Mouse (Mus musculus): ENCODE measurements around the gene Pacsin2. TPM values are rescaled to one million over a fixed set of nuclear protein-coding genes. Genes with fewer than 3 reads are reported as not detected.

Gene Pacsin2
- polyA plus RNA-seq, 1 experiment from 2014 or later = 24.8 TPM

DNA sequence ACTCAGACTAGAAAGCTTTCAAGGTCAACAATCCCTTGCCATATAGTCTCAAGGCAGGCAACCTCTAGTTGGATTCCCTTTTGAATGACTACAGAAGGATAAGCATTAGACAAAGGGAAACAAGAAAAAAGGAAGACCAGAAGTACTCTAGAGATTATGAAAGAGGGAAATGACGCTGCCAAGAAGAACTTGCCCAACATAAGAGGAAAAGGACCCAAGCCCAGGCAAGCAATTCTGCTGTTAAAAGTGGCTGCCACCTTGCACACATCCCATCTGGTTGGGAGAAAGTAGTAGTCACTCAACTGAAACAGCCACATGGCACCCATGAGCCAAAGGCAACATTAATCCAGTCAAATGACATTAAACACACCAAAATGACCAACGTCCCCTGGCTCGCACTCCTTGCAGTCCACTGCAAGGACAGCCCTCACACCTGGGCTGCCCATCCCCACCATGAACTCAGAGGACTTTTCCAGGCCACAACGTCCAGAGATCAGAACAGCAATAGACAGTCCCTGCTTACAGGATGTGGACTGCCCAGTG, 21.8 kb downstream of the Pacsin2 start:
- no peak overlapping the region for H3K27ac ChIP-seq
- no peaks in the 10 kb centered on the region for H3K27me3 ChIP-seq (replicated peaks)
- H3K4me2 ChIP-seq = no peak overlapping the region
- 0 out of 2 replicates have a peak, but pooled peaks cover 6% of the 10 kb centered on the region for H3K4me1 ChIP-seq
- no peaks in the 10 kb centered on the region for H3K9me3 ChIP-seq
- H3K36me3 ChIP-seq (replicated peaks) = no peaks in the 10 kb centered on the region
- ATAC-seq (replicated peaks) = no peak
- 95% methylated on average over 4 of the region's 4 CpGs for WGBS
- H3K9ac ChIP-seq = no peak overlapping the region
- H3K4me3 ChIP-seq = no peak overlapping the region

- Histone ChIP-seq H3K27me3 (replicated peaks) (no peaks in the 10 kb centered on the region), H3K4me1 (0 out of 2 replicates have a peak, but pooled peaks cover 5% of the 10 kb centered on the region), H3K4me2 (no peak overlapping the region), H3K9ac (no peak overlapping the region), H3K9me3 (no peaks in the 10 kb centered on the region), H3K4me3 (no peak overlapping the region), H3K36me3 (replicated peaks) (no peaks in the 10 kb centered on the region), H3K27ac (no peak overlapping the region)
- no peak for ATAC-seq (replicated peaks)
- WGBS = 81% methylated on average over 5 of the region's 5 CpGs
Observed at GRCm38 (mm10) chr15:83440726-83441125, 23.7 kb downstream of the Pacsin2 start.

- WGBS = 79% methylated on average over 9 of the region's 9 CpGs
- ATAC-seq (replicated peaks) = no peak
- Histone ChIP-seq H3K9me3 (no peaks in the 10 kb centered on the region), H3K4me1 (no peaks in the 10 kb centered on the region), H3K27me3 (replicated peaks) (no peaks in the 10 kb centered on the region), H3K36me3 (replicated peaks) (no peaks in the 10 kb centered on the region), H3K9ac (no peak overlapping the region), H3K4me3 (no peak overlapping the region), H3K27ac (no peak overlapping the region), H3K4me2 (no peak overlapping the region)
Observed at GRCm38 (mm10) chr15:83436541-83436940, 27.9 kb downstream of the Pacsin2 start.

DNA sequence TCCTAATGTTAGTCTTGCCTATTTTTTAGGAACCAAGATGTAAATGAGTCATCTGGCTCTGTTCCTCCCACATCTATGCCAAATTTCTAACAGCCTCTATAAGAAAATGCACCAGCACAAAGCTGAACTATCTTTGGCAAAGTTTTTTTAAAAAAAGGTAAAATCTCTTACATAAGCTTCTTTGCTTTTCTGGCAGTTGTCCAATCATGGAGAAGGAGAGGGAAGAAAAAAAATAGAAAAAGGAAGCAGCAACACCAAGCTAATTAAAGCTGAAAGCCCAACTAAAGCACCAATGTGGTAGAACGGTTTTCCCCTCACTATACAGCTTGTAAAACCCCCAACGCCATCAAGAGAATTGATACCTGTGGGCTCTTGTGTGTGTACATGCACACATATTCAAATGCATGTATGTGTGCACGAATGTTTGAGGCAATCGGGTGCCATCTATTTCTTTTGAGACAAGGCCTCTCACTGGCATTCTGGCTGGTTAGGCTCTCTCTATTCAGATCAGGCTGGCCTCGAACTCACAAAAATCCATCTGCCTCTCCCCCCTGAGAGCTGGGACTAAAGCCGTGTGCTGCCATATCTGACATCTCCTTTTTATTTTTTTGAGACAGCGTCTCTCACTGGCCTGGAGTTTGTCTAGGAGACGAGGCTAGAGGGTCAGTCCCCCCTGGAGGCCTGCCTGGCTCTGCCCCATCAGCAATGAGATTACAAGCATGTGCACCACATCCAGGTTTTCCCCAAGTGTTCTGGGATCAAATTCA, 28.9 kb downstream of the Pacsin2 start:
- Histone ChIP-seq H3K27ac (no peak overlapping the region), H3K27me3 (replicated peaks) (no peaks in the 10 kb centered on the region), H3K4me3 (no peak overlapping the region), H3K9ac (no peak overlapping the region), H3K4me2 (no peak overlapping the region), H3K9me3 (no peaks in the 10 kb centered on the region), H3K4me1 (no peaks in the 10 kb centered on the region), H3K36me3 (replicated peaks) (no peaks in the 10 kb centered on the region)
- WGBS = 78% methylated on average over 8 of the region's 8 CpGs
- no peak for ATAC-seq (replicated peaks)

DNA sequence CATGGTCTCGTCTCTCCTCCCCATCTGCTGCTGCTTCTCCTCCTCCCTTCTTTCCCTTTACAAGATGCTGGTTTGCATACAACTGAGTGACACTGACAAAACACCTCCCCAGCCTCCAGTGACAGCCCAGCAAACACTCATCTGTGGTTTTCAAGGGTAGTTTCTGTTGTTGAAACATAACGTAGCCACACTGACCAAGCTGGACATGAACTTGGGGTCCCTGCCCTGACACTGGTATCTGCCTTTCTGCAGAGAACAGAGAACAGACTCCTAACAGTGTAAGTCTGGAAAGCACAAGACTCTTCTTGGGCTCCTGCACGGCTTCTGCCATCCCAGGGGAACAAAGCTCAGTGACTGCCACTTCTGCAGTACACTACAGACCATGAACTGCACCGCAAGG, 29.7 kb downstream of the Pacsin2 start:
- 91% methylated on average over 4 of the region's 4 CpGs for WGBS
- ATAC-seq (replicated peaks) = no peak
- Histone ChIP-seq H3K36me3 (replicated peaks) (no peaks in the 10 kb centered on the region), H3K27me3 (replicated peaks) (no peaks in the 10 kb centered on the region), H3K4me2 (no peak overlapping the region), H3K4me1 (no peaks in the 10 kb centered on the region), H3K9me3 (no peaks in the 10 kb centered on the region), H3K27ac (no peak overlapping the region), H3K9ac (no peak overlapping the region), H3K4me3 (no peak overlapping the region)

DNA sequence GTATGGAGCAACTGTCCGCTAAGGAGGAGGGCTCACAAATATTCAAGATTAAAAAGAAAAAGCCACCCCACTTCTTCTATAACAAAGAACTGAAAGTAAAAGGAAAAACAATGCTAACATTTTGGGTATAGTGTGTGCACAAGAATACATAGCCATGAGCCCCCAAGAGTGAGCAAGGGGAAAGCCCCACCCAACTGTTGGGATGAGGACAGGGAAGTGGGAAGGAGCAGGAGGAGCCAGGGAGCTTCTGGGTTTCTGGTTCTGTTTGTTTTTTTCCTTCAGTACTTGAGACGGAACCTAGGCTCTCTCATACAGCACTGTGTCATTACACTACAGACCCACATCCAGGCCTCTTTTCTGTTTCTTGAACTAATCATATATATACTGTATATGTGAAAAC, 31.1 kb downstream of the Pacsin2 start:
- Histone ChIP-seq H3K4me3 (no peak overlapping the region), H3K27ac (no peak overlapping the region), H3K27me3 (replicated peaks) (no peaks in the 10 kb centered on the region), H3K4me1 (no peaks in the 10 kb centered on the region), H3K9me3 (no peaks in the 10 kb centered on the region), H3K4me2 (no peak overlapping the region), H3K36me3 (replicated peaks) (no peaks in the 10 kb centered on the region), H3K9ac (no peak overlapping the region)
- WGBS = 90% methylated on average over 2 of the region's 2 CpGs
- no peak for ATAC-seq (replicated peaks)

GRCm38 (mm10) chr15:83432231-83433031, 32.0 kb downstream of the Pacsin2 start:
- ATAC-seq (replicated peaks) = no peak
- Histone ChIP-seq H3K36me3 (replicated peaks) (no peaks in the 10 kb centered on the region), H3K4me2 (no peak overlapping the region), H3K27me3 (replicated peaks) (no peaks in the 10 kb centered on the region), H3K4me3 (no peak overlapping the region), H3K27ac (no peak overlapping the region), H3K4me1 (no peaks in the 10 kb centered on the region), H3K9me3 (no peaks in the 10 kb centered on the region), H3K9ac (no peak overlapping the region)
- 73% methylated on average over 15 of the region's 15 CpGs for WGBS

GRCm38 (mm10) chr15:83430986-83431763, 33.2 kb downstream of the Pacsin2 start:
- WGBS = 91% methylated on average over 14 of the region's 14 CpGs
- no peaks in the 10 kb centered on the region for H3K27me3 ChIP-seq (replicated peaks)
- H3K4me1 ChIP-seq = no peaks in the 10 kb centered on the region
- no peaks in the 10 kb centered on the region for H3K36me3 ChIP-seq (replicated peaks)
- H3K9ac ChIP-seq = no peak overlapping the region
- no peak for ATAC-seq (replicated peaks)
- H3K4me2 ChIP-seq = no peak overlapping the region
- H3K4me3 ChIP-seq = no peak overlapping the region
- H3K27ac ChIP-seq = no peak overlapping the region
- H3K9me3 ChIP-seq = no peaks in the 10 kb centered on the region

DNA sequence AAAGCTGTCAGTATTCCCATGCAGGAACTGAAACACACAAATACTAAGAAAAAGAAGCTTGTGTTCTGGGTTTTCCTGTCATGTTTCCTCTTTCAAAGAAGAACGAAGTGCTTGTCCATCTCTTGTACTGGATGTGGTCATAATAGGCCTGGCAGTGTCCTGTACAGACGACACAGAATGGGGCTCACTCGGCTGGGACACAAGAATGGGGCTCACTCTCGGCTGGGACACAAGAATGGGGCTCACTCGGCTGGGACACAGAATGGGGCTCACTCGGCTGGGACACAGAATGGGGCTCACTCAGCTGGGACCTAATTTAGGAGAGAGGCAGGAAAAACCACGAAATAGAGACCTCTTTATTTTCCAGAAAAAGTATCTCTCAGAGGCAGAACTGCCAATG, 34.0 kb downstream of the Pacsin2 start:
- 74% methylated on average over 7 of the region's 7 CpGs for WGBS
- Histone ChIP-seq H3K4me2 (no peak overlapping the region), H3K9ac (no peak overlapping the region), H3K9me3 (no peaks in the 10 kb centered on the region), H3K27me3 (replicated peaks) (no peaks in the 10 kb centered on the region), H3K27ac (no peak overlapping the region), H3K4me3 (no peak overlapping the region), H3K4me1 (no peaks in the 10 kb centered on the region), H3K36me3 (replicated peaks) (no peaks in the 10 kb centered on the region)
- ATAC-seq (replicated peaks) = no peak

DNA sequence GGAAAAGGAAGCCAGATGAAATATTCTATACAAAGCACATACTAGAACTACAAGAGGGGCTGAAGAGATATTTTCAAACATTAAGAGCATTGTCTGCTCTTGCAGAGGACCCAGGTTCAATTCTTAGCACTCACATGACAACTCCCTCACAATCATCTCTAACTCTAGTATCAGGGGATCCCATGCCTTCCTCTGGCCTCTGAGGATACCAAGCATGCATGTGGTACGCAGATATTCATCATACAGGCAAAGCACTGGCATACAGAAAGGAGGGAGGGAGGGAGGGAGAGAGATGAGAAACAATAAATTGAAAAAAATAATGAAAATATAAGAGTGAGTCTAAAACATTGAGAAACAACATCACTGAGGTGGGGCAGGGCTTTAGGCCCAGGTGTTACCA, 35.8 kb downstream of the Pacsin2 start:
- ATAC-seq (replicated peaks) = no peak
- Histone ChIP-seq H3K27me3 (replicated peaks) (no peaks in the 10 kb centered on the region), H3K9me3 (no peaks in the 10 kb centered on the region), H3K4me1 (no peaks in the 10 kb centered on the region), H3K9ac (no peak overlapping the region), H3K36me3 (replicated peaks) (no peaks in the 10 kb centered on the region), H3K4me2 (no peak overlapping the region), H3K4me3 (no peak overlapping the region), H3K27ac (no peak overlapping the region)
- 95% methylated on average over 1 of the region's 1 CpGs for WGBS

- WGBS = 85% methylated on average over 9 of the region's 9 CpGs
- Histone ChIP-seq H3K9ac (no peak overlapping the region), H3K27ac (no peak overlapping the region), H3K36me3 (replicated peaks) (no peaks in the 10 kb centered on the region), H3K4me3 (no peak overlapping the region), H3K4me2 (no peak overlapping the region), H3K9me3 (no peaks in the 10 kb centered on the region), H3K4me1 (no peaks in the 10 kb centered on the region), H3K27me3 (replicated peaks) (no peaks in the 10 kb centered on the region)
- no peak for ATAC-seq (replicated peaks)
Observed at GRCm38 (mm10) chr15:83427294-83428163, 36.9 kb downstream of the Pacsin2 start.
